Mouse (Mus musculus): ENCODE results near the gene Ing5. TPM values are rescaled to one million over a fixed set of nuclear protein-coding genes. Genes with fewer than 3 reads are reported as not detected.

The Ing5 gene
- total and polyA plus RNA-seq, 3 experiments = 13.7 to 18.7 (median 16.2) TPM

- H3K27me3 ChIP-seq (replicated peaks) = no peaks in the 10 kb centered on the region
- H3K4me2 ChIP-seq (ENCODE audit: insufficient read depth, low read depth, poor library complexity, severe bottlenecking) = peak overlapping the region; percentile 77; the same call in 1 of the 2 replicates
- DNase-seq (ENCODE audit: extremely low read depth) = no peak
- H3K79me2 ChIP-seq (replicated peaks; ENCODE audit: control insufficient read depth, extremely low read depth, insufficient read depth, poor library complexity, severe bottlenecking) = no peaks in the 10 kb centered on the region
- peaks cover 6 to 19% of the 10 kb centered on the region in 2 experiments for H3K4me1 ChIP-seq (ENCODE audit: control insufficient read depth in 1 of 2, insufficient read depth in 2 of 2)
- H3K27ac ChIP-seq (ENCODE audit: insufficient read depth, low read depth) = no peak overlapping the region
- TF ChIP-seq BHLHE40 (IDR thresholded peaks at IDR 0.05; ENCODE audit: low read depth, low read length) = no peak
- TF ChIP-seq USF1 (IDR thresholded peaks at IDR 0.05; ENCODE audit: low read depth, low read length) = no peak
- no peak for TF ChIP-seq UBTF (IDR thresholded peaks at IDR 0.05; ENCODE audit: low read depth, low read length)
- TF ChIP-seq PAX5 (IDR thresholded peaks at IDR 0.05; ENCODE audit: low read length) = no peak
- TF ChIP-seq CHD2 (IDR thresholded peaks at IDR 0.05; ENCODE audit: low read length) = no peak
- no peak for TF ChIP-seq NELFE (IDR thresholded peaks at IDR 0.05; ENCODE audit: low read depth, low read length)
- no peak for TF ChIP-seq TBP (conservative IDR thresholded peaks at IDR 0.05; ENCODE audit: low read depth, low read length)
- TF ChIP-seq SMC3 (IDR thresholded peaks at IDR 0.05; ENCODE audit: low read depth, low read length) = no peak
- no peak for TF ChIP-seq TCF12 (IDR thresholded peaks at IDR 0.05; ENCODE audit: low read depth, low read length)
- no peak for TF ChIP-seq ETS1 (conservative IDR thresholded peaks at IDR 0.05; ENCODE audit: low read depth, low read length)
- no peak for TF ChIP-seq HCFC1 (IDR thresholded peaks at IDR 0.05; ENCODE audit: low read depth, low read length)
- TF ChIP-seq MXI1 (IDR thresholded peaks at IDR 0.05; ENCODE audit: low read depth, low read length) = no peak
- no peak for TF ChIP-seq POLR2AphosphoS2 (IDR thresholded peaks at IDR 0.05; ENCODE audit: low read depth, low read length)
- no peak for TF ChIP-seq ZMIZ1 (IDR thresholded peaks at IDR 0.05; ENCODE audit: low read depth, low read length)
- TF ChIP-seq SIN3A (IDR thresholded peaks at IDR 0.05; ENCODE audit: low read length) = no peak
- TF ChIP-seq NRF1 (IDR thresholded peaks at IDR 0.05; ENCODE audit: low read depth, low read length) = no peak
- TF ChIP-seq ELF1 (IDR thresholded peaks at IDR 0.05; ENCODE audit: low read depth, low read length) = no peak
- no peak for TF ChIP-seq MAFK (IDR thresholded peaks at IDR 0.05; ENCODE audit: insufficient replicate concordance, low read length)
- in situ Hi-C loops (cut with MboI; ENCODE audit: low pct_ligation_motif_present, low pct_unique_long_range_greater_than_20kb, low sequenced_read_pairs) = no loop called here
- peak overlapping the region; percentile 84; the same call in 1 of the 2 replicates for H3K9ac ChIP-seq (ENCODE audit: insufficient read depth, low read depth)
- peak overlapping the region in 2 of 3 experiments; percentile 41 to 56 for H3K4me3 ChIP-seq (replicated peaks in 1 of 3; ENCODE audit: low read depth in 2 of 3, low read length in 2 of 3, poor library complexity in 1 of 3)
- H3K36me3 ChIP-seq (replicated peaks in 1 of 2; ENCODE audit: control insufficient read depth in 1 of 2, insufficient read depth in 1 of 2, low read length in 1 of 2) = peaks cover 8 to 50% of the 10 kb centered on the region in 2 experiments
- H3K9me3 ChIP-seq (replicated peaks; ENCODE audit: low read length) = no peaks in the 10 kb centered on the region
- dilution Hi-C loops (cut with MboI; ENCODE audit: extremely low pct_ligation_motif_present, extremely low pct_unique_long_range_greater_than_20kb, low sequenced_read_pairs) = no loop called here
Measured at GRCm38 (mm10) chr1:93823796-93824495, 20.2 kb downstream of the Ing5 start.

GRCm38 (mm10) chr1:93824609-93825008 is 20.8 kb downstream of the Ing5 start, which contains the start of gene D2hgdh:
D2hgdh (plus strand) TSS chr1:93824909.
- H3K4me2 ChIP-seq (ENCODE audit: insufficient read depth, low read depth, poor library complexity, severe bottlenecking) = peak within 1 kb of the TSS; percentile 81
- in situ Hi-C loops (cut with MboI; ENCODE audit: low pct_ligation_motif_present, low pct_unique_long_range_greater_than_20kb, low sequenced_read_pairs) = no loop called here
- H3K27me3 ChIP-seq (replicated peaks) = no peaks in the 10 kb centered on the region
- peaks cover 4 to 43% of the 10 kb centered on the region in 2 experiments for H3K36me3 ChIP-seq (replicated peaks in 1 of 2; ENCODE audit: control insufficient read depth in 1 of 2, insufficient read depth in 1 of 2, low read length in 1 of 2)
- H3K27ac ChIP-seq (ENCODE audit: insufficient read depth, low read depth) = peak within 1 kb of the TSS; percentile 94
- peak within 1 kb of the TSS; percentile 84 for H3K9ac ChIP-seq (ENCODE audit: insufficient read depth, low read depth)
- H3K4me1 ChIP-seq (ENCODE audit: control insufficient read depth in 1 of 2, insufficient read depth in 2 of 2) = peaks cover 6 to 19% of the 10 kb centered on the region in 2 experiments
- H3K79me2 ChIP-seq (replicated peaks; ENCODE audit: control insufficient read depth, extremely low read depth, insufficient read depth, poor library complexity, severe bottlenecking) = no peaks in the 10 kb centered on the region
- no peak for DNase-seq (ENCODE audit: extremely low read depth)
- no peak for TF ChIP-seq ZNF384 (IDR thresholded peaks at IDR 0.05; ENCODE audit: low read depth, low read length)
- TF ChIP-seq SMC3 (IDR thresholded peaks at IDR 0.05; ENCODE audit: low read depth, low read length) = no peak
- TF ChIP-seq CTCF (conservative IDR thresholded peaks at IDR 0.05 in 1 of 2, IDR thresholded peaks at IDR 0.05 in 1 of 2; ENCODE audit: low read depth in 2 of 2, low read length in 2 of 2) = no peak
- no peak for TF ChIP-seq MAX (IDR thresholded peaks at IDR 0.05; ENCODE audit: low read length)
- TF ChIP-seq IRF4 (IDR thresholded peaks at IDR 0.05; ENCODE audit: low read depth, low read length) = no peak
- no peak for TF ChIP-seq MXI1 (IDR thresholded peaks at IDR 0.05; ENCODE audit: low read depth, low read length)
- no peak for TF ChIP-seq RCOR1 (conservative IDR thresholded peaks at IDR 0.05; ENCODE audit: low read depth, low read length)
- TF ChIP-seq ETS1 (conservative IDR thresholded peaks at IDR 0.05; ENCODE audit: low read depth, low read length) = no peak
- no peak for TF ChIP-seq ZMIZ1 (IDR thresholded peaks at IDR 0.05; ENCODE audit: low read depth, low read length)
- TF ChIP-seq NELFE (IDR thresholded peaks at IDR 0.05; ENCODE audit: low read depth, low read length) = no peak
- no peak for TF ChIP-seq MEF2A (IDR thresholded peaks at IDR 0.05; ENCODE audit: borderline replicate concordance, low read depth, low read length)
- no peak for TF ChIP-seq ZC3H11A (IDR thresholded peaks at IDR 0.05; ENCODE audit: low read depth, low read length)
- TF ChIP-seq UBTF (IDR thresholded peaks at IDR 0.05; ENCODE audit: low read depth, low read length) = no peak
- no peak for TF ChIP-seq TBP (conservative IDR thresholded peaks at IDR 0.05; ENCODE audit: low read depth, low read length)
- no peak for TF ChIP-seq HCFC1 (IDR thresholded peaks at IDR 0.05; ENCODE audit: low read depth, low read length)
- no peak for TF ChIP-seq BHLHE40 (IDR thresholded peaks at IDR 0.05; ENCODE audit: low read depth, low read length)
- no peak for TF ChIP-seq GABPA (IDR thresholded peaks at IDR 0.05; ENCODE audit: insufficient replicate concordance, low read depth, low read length)
- TF ChIP-seq ZKSCAN1 (IDR thresholded peaks at IDR 0.05; ENCODE audit: borderline replicate concordance, low read depth, low read length) = no peak
- TF ChIP-seq PAX5 (IDR thresholded peaks at IDR 0.05; ENCODE audit: low read length) = no peak
- peak within 1 kb of the TSS; percentile 41 to 78 (median 56) for H3K4me3 ChIP-seq (replicated peaks in 1 of 3; ENCODE audit: low read depth in 2 of 3, low read length in 2 of 3, poor library complexity in 1 of 3)
- no peaks in the 10 kb centered on the region for H3K9me3 ChIP-seq (replicated peaks; ENCODE audit: low read length)
- dilution Hi-C loops (cut with MboI; ENCODE audit: extremely low pct_ligation_motif_present, extremely low pct_unique_long_range_greater_than_20kb, low sequenced_read_pairs) = no loop called here

All from CH12.LX (cell line).